Mouse (Mus musculus): ENCODE data around the gene Ccm2. TPM values are rescaled to one million over a fixed set of nuclear protein-coding genes. Genes with fewer than 3 reads are reported as not detected.
A peak's percentile ranks its signal among the peaks of the same experiment; 100 is the strongest.

Ccm2 gene
- total and polyA plus RNA-seq, 3 experiments = 30.4 to 34.5 (median 32.7) TPM

- Histone ChIP-seq H3K9me3 (replicated peaks; ENCODE audit: low read length) (no peaks in the 10 kb centered on the region), H3K27ac (ENCODE audit: insufficient read depth, low read depth) (peak overlapping the region; percentile 60), H3K79me2 (replicated peaks; ENCODE audit: control insufficient read depth, extremely low read depth, insufficient read depth, poor library complexity, severe bottlenecking) (no peaks in the 10 kb centered on the region), H3K4me2 (ENCODE audit: insufficient read depth, low read depth, poor library complexity, severe bottlenecking) (no peak overlapping the region), H3K9ac (ENCODE audit: insufficient read depth, low read depth) (no peak overlapping the region), H3K4me3 (replicated peaks in 1 of 3; ENCODE audit: low read depth in 2 of 3, low read length in 2 of 3, poor library complexity in 1 of 3) (peak overlapping the region in 1 of 3 experiments; percentile 12), H3K4me1 (ENCODE audit: control insufficient read depth in 1 of 2, insufficient read depth in 2 of 2) (peaks cover 21 to 77% of the 10 kb centered on the region in 2 experiments), H3K27me3 (replicated peaks) (no peaks in the 10 kb centered on the region), H3K36me3 (replicated peaks in 1 of 2; ENCODE audit: control insufficient read depth in 1 of 2, insufficient read depth in 1 of 2, low read length in 1 of 2) (peaks cover 38 to 67% of the 10 kb centered on the region in 2 experiments)
- in situ Hi-C loops (cut with MboI; ENCODE audit: low pct_ligation_motif_present, low pct_unique_long_range_greater_than_20kb, low sequenced_read_pairs) (no loop called here), dilution Hi-C loops (cut with MboI; ENCODE audit: extremely low pct_ligation_motif_present, extremely low pct_unique_long_range_greater_than_20kb, low sequenced_read_pairs) (no loop called here)
- no peak for TF ChIP-seq PAX5 (IDR thresholded peaks at IDR 0.05; ENCODE audit: low read length)
- TF ChIP-seq SMC3 (IDR thresholded peaks at IDR 0.05; ENCODE audit: low read depth, low read length) = no peak
- TF ChIP-seq MEF2A (IDR thresholded peaks at IDR 0.05; ENCODE audit: borderline replicate concordance, low read depth, low read length) = no peak
- TF ChIP-seq JUN (IDR thresholded peaks at IDR 0.05; ENCODE audit: insufficient read depth, low read depth, low read length) = no peak
- no peak for TF ChIP-seq USF2 (conservative IDR thresholded peaks at IDR 0.05; ENCODE audit: low read depth, low read length)
- TF ChIP-seq SIN3A (IDR thresholded peaks at IDR 0.05; ENCODE audit: low read length) = no peak
- TF ChIP-seq TCF12 (IDR thresholded peaks at IDR 0.05; ENCODE audit: low read depth, low read length) = no peak
- no peak for TF ChIP-seq ELF1 (IDR thresholded peaks at IDR 0.05; ENCODE audit: low read depth, low read length)
- no peak for TF ChIP-seq MAX (IDR thresholded peaks at IDR 0.05; ENCODE audit: low read length)
- TF ChIP-seq IRF4 (IDR thresholded peaks at IDR 0.05; ENCODE audit: low read depth, low read length) = no peak
- no peak for TF ChIP-seq MXI1 (IDR thresholded peaks at IDR 0.05; ENCODE audit: low read depth, low read length)
- no peak for TF ChIP-seq E2F4 (IDR thresholded peaks at IDR 0.05; ENCODE audit: insufficient replicate concordance, low read depth, low read length)
- no peak for TF ChIP-seq EP300 (IDR thresholded peaks at IDR 0.05; ENCODE audit: low read length)
- no peak for TF ChIP-seq KAT2A (IDR thresholded peaks at IDR 0.05; ENCODE audit: insufficient replicate concordance, low read length)
- no peak for DNase-seq (ENCODE audit: extremely low read depth)
Observed at GRCm38 (mm10) chr11:6585748-6586147, 39.1 kb downstream of the Ccm2 start.

GRCm38 (mm10) chr11:6586660-6587059 is 40.0 kb downstream of the Ccm2 start:
- no peaks in the 10 kb centered on the region for H3K79me2 ChIP-seq (replicated peaks; ENCODE audit: control insufficient read depth, extremely low read depth, insufficient read depth, poor library complexity, severe bottlenecking)
- H3K27me3 ChIP-seq (replicated peaks) = no peaks in the 10 kb centered on the region
- dilution Hi-C loops (cut with MboI; ENCODE audit: extremely low pct_ligation_motif_present, extremely low pct_unique_long_range_greater_than_20kb, low sequenced_read_pairs) (no loop called here), in situ Hi-C loops (cut with MboI; ENCODE audit: low pct_ligation_motif_present, low pct_unique_long_range_greater_than_20kb, low sequenced_read_pairs) (no loop called here)
- no peaks in the 10 kb centered on the region for H3K9me3 ChIP-seq (replicated peaks; ENCODE audit: low read length)
- DNase-seq (ENCODE audit: extremely low read depth) = peak; percentile 91
- no peak overlapping the region for H3K4me2 ChIP-seq (ENCODE audit: insufficient read depth, low read depth, poor library complexity, severe bottlenecking)
- no peak overlapping the region for H3K4me3 ChIP-seq (replicated peaks in 1 of 3; ENCODE audit: low read depth in 2 of 3, low read length in 2 of 3, poor library complexity in 1 of 3)
- no peak overlapping the region for H3K9ac ChIP-seq (ENCODE audit: insufficient read depth, low read depth)
- H3K4me1 ChIP-seq (ENCODE audit: control insufficient read depth in 1 of 2, insufficient read depth in 2 of 2) = peaks cover 20 to 79% of the 10 kb centered on the region in 2 experiments
- peaks cover 45 to 73% of the 10 kb centered on the region in 2 experiments for H3K36me3 ChIP-seq (replicated peaks in 1 of 2; ENCODE audit: control insufficient read depth in 1 of 2, insufficient read depth in 1 of 2, low read length in 1 of 2)
- no peak overlapping the region for H3K27ac ChIP-seq (ENCODE audit: insufficient read depth, low read depth)
- no peak for TF ChIP-seq GABPA (IDR thresholded peaks at IDR 0.05; ENCODE audit: insufficient replicate concordance, low read depth, low read length)
- peak; percentile 21; the same call in 1 of the 2 replicates for TF ChIP-seq POLR2A (IDR thresholded peaks at IDR 0.05; ENCODE audit: low read depth, low read length)
- no peak for TF ChIP-seq NRF1 (IDR thresholded peaks at IDR 0.05; ENCODE audit: low read depth, low read length)
- TF ChIP-seq ZC3H11A (IDR thresholded peaks at IDR 0.05; ENCODE audit: low read depth, low read length) = no peak
- TF ChIP-seq KAT2A (IDR thresholded peaks at IDR 0.05; ENCODE audit: insufficient replicate concordance, low read length) = no peak
- no peak for TF ChIP-seq E2F4 (IDR thresholded peaks at IDR 0.05; ENCODE audit: insufficient replicate concordance, low read depth, low read length)
- peak; percentile 20; the same call in 1 of the 2 replicates for TF ChIP-seq JUN (IDR thresholded peaks at IDR 0.05; ENCODE audit: insufficient read depth, low read depth, low read length)
- peak; percentile 74 for TF ChIP-seq BHLHE40 (IDR thresholded peaks at IDR 0.05; ENCODE audit: low read depth, low read length)
- TF ChIP-seq MAFK (IDR thresholded peaks at IDR 0.05; ENCODE audit: insufficient replicate concordance, low read length) = no peak; the same call in 1 of the 2 replicates
- TF ChIP-seq ELF1 (IDR thresholded peaks at IDR 0.05; ENCODE audit: low read depth, low read length) = peak; percentile 89
- 0 out of 2 replicates have a peak, but pooled peaks have one; percentile 17 for TF ChIP-seq MAZ (IDR thresholded peaks at IDR 0.05; ENCODE audit: low read depth, low read length)
- TF ChIP-seq PAX5 (IDR thresholded peaks at IDR 0.05; ENCODE audit: low read length) = no peak
- peak; percentile 48; the same call in 1 of the 2 replicates for TF ChIP-seq CHD2 (IDR thresholded peaks at IDR 0.05; ENCODE audit: low read length)
- peak; percentile 74 for TF ChIP-seq SIN3A (IDR thresholded peaks at IDR 0.05; ENCODE audit: low read length)
- TF ChIP-seq ZKSCAN1 (IDR thresholded peaks at IDR 0.05; ENCODE audit: borderline replicate concordance, low read depth, low read length) = no peak
- TF ChIP-seq MXI1 (IDR thresholded peaks at IDR 0.05; ENCODE audit: low read depth, low read length) = peak; percentile 78
- no peak for TF ChIP-seq ZMIZ1 (IDR thresholded peaks at IDR 0.05; ENCODE audit: low read depth, low read length)
- peak; percentile 72 for TF ChIP-seq USF1 (IDR thresholded peaks at IDR 0.05; ENCODE audit: low read depth, low read length)
- TF ChIP-seq USF2 (conservative IDR thresholded peaks at IDR 0.05; ENCODE audit: low read depth, low read length) = peak; percentile 38; the same call in 1 of the 2 replicates
- TF ChIP-seq IRF4 (IDR thresholded peaks at IDR 0.05; ENCODE audit: low read depth, low read length) = peak; percentile 96
- peak; percentile 69 for TF ChIP-seq ETS1 (conservative IDR thresholded peaks at IDR 0.05; ENCODE audit: low read depth, low read length)
- no peak for TF ChIP-seq UBTF (IDR thresholded peaks at IDR 0.05; ENCODE audit: low read depth, low read length)
- no peak for TF ChIP-seq TBP (conservative IDR thresholded peaks at IDR 0.05; ENCODE audit: low read depth, low read length)
- TF ChIP-seq ZNF384 (IDR thresholded peaks at IDR 0.05; ENCODE audit: low read depth, low read length) = peak; percentile 97
- TF ChIP-seq JUND (conservative IDR thresholded peaks at IDR 0.05; ENCODE audit: low read depth, low read length) = no peak
- TF ChIP-seq EP300 (IDR thresholded peaks at IDR 0.05; ENCODE audit: low read length) = peak; percentile 95
- TF ChIP-seq CTCF (conservative IDR thresholded peaks at IDR 0.05 in 1 of 2, IDR thresholded peaks at IDR 0.05 in 1 of 2; ENCODE audit: low read depth in 2 of 2, low read length in 2 of 2) = peak in 1 of 2 experiments; percentile 77; a peak in 2 of 4 replicates
